Mouse (Mus musculus): ENCODE results near the gene Tmco1. TPM values are rescaled to one million over a fixed set of nuclear protein-coding genes. Genes with fewer than 3 reads are reported as not detected.
"Not testable (repeated sequence)": the region's sequence is repeated elsewhere in the genome, so short reads cannot be mapped to it uniquely, and the experiment has no call there.

Tmco1 gene
- total RNA-seq, 1 experiment: 155 TPM

- Histone ChIP-seq H3K9ac (ENCODE audit: insufficient read depth, low read depth, low read length, poor library complexity, severe bottlenecking) (no peak overlapping the region), H3K4me3 (ENCODE audit: insufficient read depth in 1 of 2, low read depth in 1 of 2, low read length in 2 of 2, poor library complexity in 1 of 2, severe bottlenecking in 1 of 2) (no peak overlapping the region), H3K36me3 (ENCODE audit: control insufficient read depth, insufficient read depth, low read length, poor library complexity, severe bottlenecking) (no peaks in the 10 kb centered on the region), H3K4me1 (ENCODE audit: control insufficient read depth in 2 of 2, insufficient read depth in 2 of 2, low read length in 2 of 2, poor library complexity in 1 of 2) (no peaks in the 10 kb centered on the region), H3K27ac (ENCODE audit: insufficient read depth, low read depth, low read length, poor library complexity, severe bottlenecking) (no peak overlapping the region), H3K9me3 (ENCODE audit: control insufficient read depth, insufficient read depth, low read depth, low read length) (no peaks in the 10 kb centered on the region)
- TF ChIP-seq CHD2 (IDR thresholded peaks at IDR 0.05; ENCODE audit: low read depth, low read length) (no peak), MAFK (IDR thresholded peaks at IDR 0.05; ENCODE audit: insufficient read depth, low read depth, low read length) (no peak), ZNF384 (IDR thresholded peaks at IDR 0.05; ENCODE audit: low read depth, low read length) (no peak), ZC3H11A (IDR thresholded peaks at IDR 0.05; ENCODE audit: borderline replicate concordance, low read depth, low read length) (no peak), HCFC1 (IDR thresholded peaks at IDR 0.05; ENCODE audit: borderline replicate concordance, insufficient read depth, low read length) (no peak)
- DNase-seq (ENCODE audit: low read depth, low spot score): peak; percentile 21
- in situ Hi-C loops (cut with MboI; ENCODE audit: low sequenced_read_pairs in 2 of 2, unreplicated experiment in 2 of 2): no loop called here
Measured at GRCm38 (mm10) chr1:167342831-167343230, 34.7 kb downstream of the Tmco1 start.

- DNase-seq (ENCODE audit: low read depth, low spot score); H3K9ac ChIP-seq (ENCODE audit: insufficient read depth, low read depth, low read length, poor library complexity, severe bottlenecking); in situ Hi-C loops (cut with MboI; ENCODE audit: low sequenced_read_pairs in 2 of 2, unreplicated experiment in 2 of 2); H3K4me3 ChIP-seq (ENCODE audit: insufficient read depth in 1 of 2, low read depth in 1 of 2, low read length in 2 of 2, poor library complexity in 1 of 2, severe bottlenecking in 1 of 2); H3K27ac ChIP-seq (ENCODE audit: insufficient read depth, low read depth, low read length, poor library complexity, severe bottlenecking); H3K9me3 ChIP-seq (ENCODE audit: control insufficient read depth, insufficient read depth, low read depth, low read length); H3K4me1 ChIP-seq (ENCODE audit: control insufficient read depth in 2 of 2, insufficient read depth in 2 of 2, low read length in 2 of 2, poor library complexity in 1 of 2); H3K36me3 ChIP-seq (ENCODE audit: control insufficient read depth, insufficient read depth, low read length, poor library complexity, severe bottlenecking): not testable (repeated sequence)
Measured at GRCm38 (mm10) chr1:167345994-167346520, 37.9 kb downstream of the Tmco1 start.

- DNase-seq (ENCODE audit: low read depth, low spot score); H3K9me3 ChIP-seq (ENCODE audit: control insufficient read depth, insufficient read depth, low read depth, low read length); in situ Hi-C loops (cut with MboI; ENCODE audit: low sequenced_read_pairs in 2 of 2, unreplicated experiment in 2 of 2); H3K36me3 ChIP-seq (ENCODE audit: control insufficient read depth, insufficient read depth, low read length, poor library complexity, severe bottlenecking); H3K27ac ChIP-seq (ENCODE audit: insufficient read depth, low read depth, low read length, poor library complexity, severe bottlenecking); H3K9ac ChIP-seq (ENCODE audit: insufficient read depth, low read depth, low read length, poor library complexity, severe bottlenecking); H3K4me3 ChIP-seq (ENCODE audit: insufficient read depth in 1 of 2, low read depth in 1 of 2, low read length in 2 of 2, poor library complexity in 1 of 2, severe bottlenecking in 1 of 2); H3K4me1 ChIP-seq (ENCODE audit: control insufficient read depth in 2 of 2, insufficient read depth in 2 of 2, low read length in 2 of 2, poor library complexity in 1 of 2): not testable (repeated sequence)
Measured at GRCm38 (mm10) chr1:167349206-167349605, 41.0 kb downstream of the Tmco1 start.

DNA sequence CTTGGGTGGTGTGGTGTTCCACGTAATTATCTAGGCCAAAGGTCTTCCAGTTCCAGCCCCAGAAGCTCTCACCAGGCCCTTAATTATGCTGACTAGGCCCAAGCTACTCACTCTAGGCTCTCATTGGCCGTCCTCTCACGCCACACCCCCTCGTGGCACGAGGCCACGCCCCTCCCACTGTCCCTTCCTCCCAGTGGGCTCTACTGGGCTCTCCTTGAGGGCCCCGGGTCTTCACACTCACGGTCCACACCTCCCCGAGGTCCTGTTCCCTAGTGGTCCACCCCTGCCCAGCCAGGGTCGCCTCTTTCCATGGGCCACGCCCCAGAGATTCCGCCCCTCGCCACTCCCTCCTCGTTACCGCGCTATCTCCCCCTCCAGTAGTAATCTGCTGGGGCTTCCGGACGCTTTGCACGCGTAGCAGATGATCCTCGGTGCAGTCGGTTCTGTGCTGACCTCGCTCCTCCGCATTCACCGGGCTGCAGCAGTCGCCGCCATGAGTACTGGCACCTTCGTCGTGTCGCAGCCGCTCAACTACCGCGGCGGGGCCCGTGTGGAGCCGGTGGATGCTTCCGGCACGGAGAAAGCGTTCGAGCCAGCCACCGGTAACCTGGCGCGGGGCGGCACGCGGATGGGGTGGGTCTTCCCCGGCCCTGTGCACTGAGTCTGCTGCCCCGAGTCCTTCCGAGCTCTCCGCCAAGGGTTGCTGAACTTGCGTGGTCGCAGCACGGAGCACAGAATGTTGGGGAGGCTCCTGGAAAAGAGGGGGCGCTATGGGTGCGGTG lies 41.8 kb downstream of the Tmco1 start, which contains the start of gene Aldh9a1:
Gene Aldh9a1 (plus strand): TSS at position 177 of the 782 bp plus-strand sequence.
- TF ChIP-seq ZC3H11A (IDR thresholded peaks at IDR 0.05; ENCODE audit: borderline replicate concordance, low read depth, low read length): no peak
- TF ChIP-seq ZNF384 (IDR thresholded peaks at IDR 0.05; ENCODE audit: low read depth, low read length): no peak
- TF ChIP-seq HCFC1 (IDR thresholded peaks at IDR 0.05; ENCODE audit: borderline replicate concordance, insufficient read depth, low read length): peak; percentile 44; the same call in 1 of the 2 replicates
- TF ChIP-seq MAFK (IDR thresholded peaks at IDR 0.05; ENCODE audit: insufficient read depth, low read depth, low read length): peak; percentile 95
- TF ChIP-seq CHD2 (IDR thresholded peaks at IDR 0.05; ENCODE audit: low read depth, low read length): no peak
- Histone ChIP-seq H3K9ac (ENCODE audit: insufficient read depth, low read depth, low read length, poor library complexity, severe bottlenecking) (peak within 1 kb of the TSS; percentile 89), H3K4me1 (ENCODE audit: control insufficient read depth in 2 of 2, insufficient read depth in 2 of 2, low read length in 2 of 2, poor library complexity in 1 of 2) (peaks cover 0 to 1% of the 10 kb centered on the region in 2 experiments; a peak in 1 of 4 replicates), H3K4me3 (ENCODE audit: insufficient read depth in 1 of 2, low read depth in 1 of 2, low read length in 2 of 2, poor library complexity in 1 of 2, severe bottlenecking in 1 of 2) (peak within 1 kb of the TSS; percentile 92 to 98), H3K27ac (ENCODE audit: insufficient read depth, low read depth, low read length, poor library complexity, severe bottlenecking) (peak within 1 kb of the TSS; percentile 12; the same call in 1 of the 2 replicates), H3K9me3 (ENCODE audit: control insufficient read depth, insufficient read depth, low read depth, low read length) (no peaks in the 10 kb centered on the region), H3K36me3 (ENCODE audit: control insufficient read depth, insufficient read depth, low read length, poor library complexity, severe bottlenecking) (peaks cover 9% of the 10 kb centered on the region)
- DNase-seq (ENCODE audit: low read depth, low spot score): peak; percentile 80
- in situ Hi-C loops (cut with MboI; ENCODE audit: low sequenced_read_pairs in 2 of 2, unreplicated experiment in 2 of 2): no loop called here
